Mouse (Mus musculus) MEL (cell line): ENCODE measurements at regions not wholly inside any gene's neighbourhood (a gene's known extent, or its start where the extent isn't known, plus 50 kb on each side); places are given as distances from the start of the nearest gene placed in this dataset.

Source experiments
- CTCF ChIP-seq, 3 experiments: IDR thresholded peaks in 2 of 3; conservative IDR thresholded peaks in 1 of 3; 2 replicates each; pipeline ENCODE4 v1.5.1; 2011 to 2012; ENCODE audit warnings: low read length in 3 of 3, low read depth in 2 of 3, mild to moderate bottlenecking in 2 of 3, improper control_type of control experiment in 1 of 3, inconsistent platforms in 1 of 3, mixed read lengths in 1 of 3, moderate library complexity in 1 of 3; ENCODE audit not compliant: control insufficient read depth in 1 of 3, insufficient read depth in 1 of 3, poor library complexity in 1 of 3, severe bottlenecking in 1 of 3
- EP300 ChIP-seq, 2 experiments: IDR thresholded peaks; 2 replicates each; pipeline ENCODE4 v1.6.1; 2011; ENCODE audit warnings: improper control_type of control experiment in 2 of 2, low read length in 2 of 2, low read depth in 1 of 2, mild to moderate bottlenecking in 1 of 2
- GATA1 ChIP-seq: IDR thresholded peaks from 2 replicates; pipeline ENCODE4 v1.6.1; 2011; ENCODE audit warnings: low read depth, low read length, improper control_type of control experiment
- KAT2A ChIP-seq: conservative IDR thresholded peaks from 2 replicates; pipeline ENCODE4 v1.6.1; 2012; ENCODE audit warnings: low read depth, low read length, improper control_type of control experiment, inconsistent platforms
- MAZ ChIP-seq: IDR thresholded peaks from 2 replicates; pipeline ENCODE4 v1.6.1; 2012; ENCODE audit warnings: low read depth, mild to moderate bottlenecking, inconsistent platforms, low read length, improper control_type of control experiment
- MXI1 ChIP-seq: IDR thresholded peaks from 2 replicates; pipeline ENCODE4 v1.6.1; 2011; ENCODE audit warnings: mild to moderate bottlenecking, low read depth, low read length, improper control_type of control experiment
- POLR2A ChIP-seq, 2 experiments: IDR thresholded peaks; 2 replicates each; pipeline ENCODE4 v1.6.1; 2011 to 2012; ENCODE audit warnings: low read length in 2 of 2, mild to moderate bottlenecking in 2 of 2, control low read depth in 1 of 2, improper control_type of control experiment in 1 of 2, low read depth in 1 of 2, moderate library complexity in 1 of 2; ENCODE audit not compliant: control insufficient read depth in 1 of 2, insufficient read depth in 1 of 2, poor library complexity in 1 of 2
- POLR2AphosphoS5 ChIP-seq: IDR thresholded peaks from 2 replicates; pipeline ENCODE4 v1.6.1; 2012; ENCODE audit warnings: low read depth, borderline replicate concordance, mild to moderate bottlenecking, inconsistent platforms, low read length, moderate library complexity, mixed read lengths
- RAD21 ChIP-seq: IDR thresholded peaks from 2 replicates; pipeline ENCODE4 v1.6.1; 2011; ENCODE audit warnings: mild to moderate bottlenecking, low read depth, low read length, improper control_type of control experiment
- SIN3A ChIP-seq: IDR thresholded peaks from 2 replicates; pipeline ENCODE4 v1.6.1; 2012; ENCODE audit warnings: low read length, improper control_type of control experiment, inconsistent platforms
- USF1 ChIP-seq: IDR thresholded peaks from 2 replicates; pipeline ENCODE4 v1.6.1; 2014; ENCODE audit warnings: low read depth, mild to moderate bottlenecking, inconsistent platforms, low read length, improper control_type of control experiment, moderate library complexity

- TF ChIP-seq KAT2A (no peak), POLR2AphosphoS5 (no peak), USF1 (no peak), MXI1 (no peak), CTCF (IDR thresholded peaks at IDR 0.05 in 2 of 3, conservative IDR thresholded peaks at IDR 0.05 in 1 of 3; ENCODE audit: control insufficient read depth in 1 of 3, insufficient read depth in 1 of 3, low read depth in 2 of 3, low read length in 3 of 3, poor library complexity in 1 of 3, severe bottlenecking in 1 of 3) (no peak), EP300 (IDR thresholded peaks at IDR 0.05; ENCODE audit: low read depth in 1 of 2, low read length in 2 of 2) (no peak), SIN3A (no peak), RAD21 (no peak), GATA1 (no peak), POLR2A (IDR thresholded peaks at IDR 0.05; ENCODE audit: control insufficient read depth in 1 of 2, insufficient read depth in 1 of 2, low read depth in 1 of 2, low read length in 2 of 2, poor library complexity in 1 of 2) (no peak), MAZ (no peak)
These were observed 105.3 kb upstream of the S1pr3 start for GRCm38 (mm10) chr13:51303112-51303511.
